Comparison of ENCODE assay signal across 8 mouse cellular contexts in genomic region chr7:140856785-140857549, GRCm38 (mm10). TPM values are rescaled to one million over a fixed set of nuclear protein-coding genes. Genes with fewer than 3 reads are reported as not detected.
DNase-seq lines count a peak whose midpoint lies in the region; ATAC-seq lines count a peak whose summit lies in the region.

Ric8a (plus strand) TSS chr7:140856957.

- peaks cover 84% of the 10 kb centered on the region for H3K4me1 ChIP-seq in megakaryocyte, embryonic 14.5 days

- peak within 1 kb of the TSS; percentile 100 for H3K4me3 ChIP-seq in megakaryocyte, embryonic 14.5 days (replicated peaks)

- H3K9me3 ChIP-seq in megakaryocyte, embryonic 14.5 days = no peaks in the 10 kb centered on the region

- no peaks in the 10 kb centered on the region for H3K27me3 ChIP-seq in megakaryocyte, embryonic 14.5 days (replicated peaks)

- peak; percentile 96 for DNase-seq in adrenal gland, adult 2 months
- DNase-seq in embryo, embryonic 11 days = peak; percentile 89
- DNase-seq in gastrocnemius, postnatal 25 days = peak; percentile 93
- peak; percentile 65 to 89 for DNase-seq in left cerebral cortex, adult 9 months (ENCODE audit: low spot score in 2 of 2)
- peak; percentile 90 to 92 for DNase-seq in right cerebral cortex, postnatal 10 days (ENCODE audit: low spot score in 2 of 2)
- DNase-seq in urinary bladder, postnatal 14 days (ENCODE audit: low spot score) = peak; percentile 93

- H3K36me3 ChIP-seq in megakaryocyte, embryonic 14.5 days (replicated peaks; ENCODE audit: low read length) = peaks cover 76% of the 10 kb centered on the region

- ATAC-seq in inflammation-experienced regulatory T-cells, adult 6 months = peak; percentile 65

RNA-seq across cellular contexts. Expression of gene Ric8a, which starts in this region (rescaled TPM):
- 10 to 100 TPM; 60.4 to 66.4 TPM for total RNA-seq in adrenal gland, adult 2 months (2021)
- polyA plus RNA-seq in adrenal gland, adult 2 months (2012; rRNA removed) = 93.7 and 102 TPM in 2 replicates
- total RNA-seq in gastrocnemius, postnatal 25 days (2021) = 10 to 100 TPM; 13.5 to 14.0 TPM
- polyA plus RNA-seq in inflammation-experienced regulatory T-cells, adult 6 months (2017; shearing (Covaris generic)) = 10 to 100 TPM; 57.0 to 69.1 (median 66.3) TPM
- 57.2 and 112 TPM in 2 replicates for polyA plus RNA-seq in megakaryocyte, embryonic 14.5 days (2012; ENCODE audit: insufficient read depth, low replicate concordance)

Comparison
In these comparisons a context has a peak if more than half of its experiments do, and no peak if none do; other contexts are left out.
1. Peak in every context shown above with its lines: DNase-seq, ATAC-seq and H3K4me3 ChIP-seq.
2. RNA of gene Ric8a (total RNA-seq): 60.4 to 66.4 TPM in adrenal gland, adult 2 months; 13.5 to 14.0 TPM in gastrocnemius, postnatal 25 days; every median in the first group is over 4 times any median in the second.